Mouse (Mus musculus) ES-Bruce4 (cell line): ENCODE results near the gene Rhoh. TPM values are rescaled to one million over a fixed set of nuclear protein-coding genes. Genes with fewer than 3 reads are reported as not detected.

Experiments
- H3K27ac ChIP-seq: 2 replicates; pipeline ENCODE4 v1.5.1; 2012; ENCODE audit warnings: low read length, inconsistent platforms; ENCODE audit not compliant: insufficient read depth
- H3K27me3 ChIP-seq: 2 replicates; pipeline ENCODE4 v1.6.1; 2012; ENCODE audit warnings: mild to moderate bottlenecking, low read length, inconsistent platforms; ENCODE audit not compliant: control insufficient read depth, poor library complexity, insufficient read depth, severe bottlenecking
- H3K36me3 ChIP-seq: 2 replicates; pipeline ENCODE4 v1.6.1; 2012; ENCODE audit warnings: inconsistent platforms, mild to moderate bottlenecking, low read length, moderate library complexity; ENCODE audit not compliant: control insufficient read depth, poor library complexity, insufficient read depth, severe bottlenecking
- H3K4me1 ChIP-seq: one replicate; pipeline ENCODE4 v1.8.1; 2011; ENCODE audit warnings: low read length; ENCODE audit not compliant: control insufficient read depth, insufficient read depth
- H3K4me3 ChIP-seq: 2 replicates; pipeline ENCODE4 v1.5.1; 2011; ENCODE audit warnings: low read depth, mild to moderate bottlenecking, low read length
- H3K9ac ChIP-seq: 2 replicates; pipeline ENCODE4 v1.6.1; 2012; ENCODE audit warnings: low read depth, mild to moderate bottlenecking, inconsistent platforms; ENCODE audit not compliant: poor library complexity, severe bottlenecking
- H3K9me3 ChIP-seq: replicated peaks from 2 replicates; pipeline ENCODE4 v1.6.1; 2012; ENCODE audit warnings: mild to moderate bottlenecking, low read length, inconsistent platforms; ENCODE audit not compliant: control insufficient read depth, poor library complexity, insufficient read depth, severe bottlenecking
- CTCF ChIP-seq: IDR thresholded peaks from one replicate; pipeline ENCODE4 v1.8.1; 2011; ENCODE audit warnings: low read depth, low read length
- EP300 ChIP-seq: IDR thresholded peaks from 2 replicates; pipeline ENCODE4 v1.6.1; 2011; ENCODE audit warnings: low read depth, low read length; ENCODE audit not compliant: insufficient read depth
- POLR2A ChIP-seq: IDR thresholded peaks from one replicate; pipeline ENCODE4 v1.8.1; 2011; ENCODE audit warnings: low read length; ENCODE audit not compliant: insufficient read depth
- polyA plus RNA-seq: library from polyadenylated mRNA; stranded (reverse); fragments of >200 nt; gene quantifications from 2 replicates; pipeline ENCODE4 v1.2.4, GENCODE M21; 2011; ENCODE audit warnings: low read depth; ENCODE audit not compliant: missing spikeins, insufficient read depth, insufficient read length

The Rhoh gene
- polyA plus RNA-seq, 1 experiment, result 0.12 TPM

DNA sequence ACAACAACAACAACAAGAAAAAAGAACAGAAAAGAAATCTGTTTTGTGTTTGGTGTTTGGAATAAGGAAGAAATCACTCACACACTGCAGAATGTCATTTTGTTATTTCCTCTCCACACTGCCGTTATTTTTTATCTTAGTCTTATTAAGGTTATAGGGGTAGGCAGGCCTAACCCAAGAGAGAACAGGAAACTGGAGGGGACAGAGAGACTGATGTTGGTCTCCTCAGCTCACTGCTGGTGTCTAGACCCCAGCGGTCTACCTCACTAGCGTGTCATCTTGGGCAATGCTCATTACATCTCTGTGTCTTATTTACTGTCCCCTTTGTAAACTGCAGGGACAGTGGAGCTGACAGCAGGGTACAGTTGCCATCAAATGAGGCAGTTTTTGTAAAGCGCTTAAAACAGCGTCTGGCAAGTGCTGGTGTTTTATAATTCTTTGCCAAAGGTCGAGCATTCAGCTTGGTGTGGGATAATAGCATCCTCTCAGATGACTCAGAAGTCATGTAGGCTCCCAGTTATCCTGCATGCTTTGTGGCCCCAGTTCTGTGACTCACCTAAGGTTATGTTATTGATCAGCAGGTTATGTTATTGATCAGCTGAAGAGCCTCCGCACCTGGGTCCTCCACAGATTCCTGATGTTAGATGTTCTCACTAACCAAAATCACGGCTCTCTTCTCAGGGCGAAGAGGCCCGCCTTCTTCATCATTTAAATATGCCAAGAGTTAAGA lies 21.6 kb downstream of the Rhoh start:
- no peaks in the 10 kb centered on the region for H3K27me3 ChIP-seq
- H3K9me3 ChIP-seq, result no peaks in the 10 kb centered on the region
- H3K4me1 ChIP-seq, result no peaks in the 10 kb centered on the region
- H3K9ac ChIP-seq, result no peak overlapping the region
- no peak overlapping the region for H3K27ac ChIP-seq
- no peak overlapping the region for H3K4me3 ChIP-seq
- H3K36me3 ChIP-seq, result no peaks in the 10 kb centered on the region
- TF ChIP-seq POLR2A (no peak), EP300 (no peak), CTCF (no peak)

DNA sequence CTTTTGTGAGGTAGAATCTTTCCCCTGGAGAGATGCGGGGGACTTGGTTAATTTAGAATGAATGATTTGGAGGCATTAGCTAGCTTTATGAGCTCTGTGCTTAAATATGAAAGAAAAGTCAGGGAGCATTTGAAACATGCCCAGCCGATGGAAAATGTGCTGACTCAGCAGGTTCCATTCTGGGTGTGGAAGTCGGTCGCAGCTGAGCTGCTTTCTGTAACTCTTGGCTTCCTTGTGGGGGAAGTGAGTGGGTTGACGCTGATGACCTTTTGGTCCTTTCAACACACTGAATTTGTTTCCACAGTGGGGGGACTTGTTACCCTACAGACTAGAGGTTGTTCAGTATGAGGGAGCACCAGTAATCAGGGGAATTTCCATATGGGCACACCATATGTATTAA lies 22.3 kb downstream of the Rhoh start:
- no peaks in the 10 kb centered on the region for H3K36me3 ChIP-seq
- no peak for TF ChIP-seq EP300
- H3K4me3 ChIP-seq, result no peak overlapping the region
- H3K9ac ChIP-seq, result no peak overlapping the region
- no peaks in the 10 kb centered on the region for H3K27me3 ChIP-seq
- no peak overlapping the region for H3K27ac ChIP-seq
- no peaks in the 10 kb centered on the region for H3K9me3 ChIP-seq
- H3K4me1 ChIP-seq, result no peaks in the 10 kb centered on the region

DNA sequence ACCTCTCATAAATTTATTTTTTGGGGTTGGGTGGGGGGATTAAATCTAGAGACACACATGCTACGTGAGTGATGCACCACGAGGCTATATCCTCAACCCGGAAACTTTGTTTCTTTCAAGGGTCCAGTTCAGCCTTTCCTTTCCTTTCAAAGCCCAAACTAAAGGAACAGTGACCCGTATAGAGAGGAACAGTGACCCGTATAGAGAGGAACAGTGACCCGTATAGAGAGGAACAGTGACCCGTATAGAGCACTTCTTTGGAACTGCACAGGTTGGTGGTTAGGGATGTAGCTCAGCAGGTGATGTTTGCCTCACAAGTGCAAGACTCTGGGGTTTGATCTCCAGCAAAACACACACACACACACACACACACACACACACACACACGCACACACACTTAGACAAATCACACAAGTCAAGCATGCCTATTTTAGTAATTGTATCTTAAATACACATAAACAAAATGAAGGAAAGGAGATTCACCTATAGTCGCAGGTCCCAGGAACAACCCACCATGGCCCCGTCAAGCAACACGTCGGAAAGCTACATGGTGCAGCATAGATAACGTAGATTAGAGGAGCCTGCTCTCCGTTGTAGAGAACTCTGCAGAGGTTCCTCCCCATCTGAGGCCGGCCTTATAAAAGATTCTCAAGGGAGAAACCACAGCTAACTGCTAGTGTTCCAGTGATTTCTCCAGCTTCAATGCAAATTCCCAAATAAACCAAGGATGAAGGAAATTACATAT lies 24.9 kb downstream of the Rhoh start:
- no peak overlapping the region for H3K27ac ChIP-seq
- no peaks in the 10 kb centered on the region for H3K27me3 ChIP-seq
- H3K4me3 ChIP-seq, result no peak overlapping the region
- H3K4me1 ChIP-seq, result no peaks in the 10 kb centered on the region
- H3K36me3 ChIP-seq, result no peaks in the 10 kb centered on the region
- H3K9me3 ChIP-seq, result no peaks in the 10 kb centered on the region
- TF ChIP-seq POLR2A (no peak), EP300 (no peak), CTCF (no peak)
- H3K9ac ChIP-seq, result no peak overlapping the region

DNA sequence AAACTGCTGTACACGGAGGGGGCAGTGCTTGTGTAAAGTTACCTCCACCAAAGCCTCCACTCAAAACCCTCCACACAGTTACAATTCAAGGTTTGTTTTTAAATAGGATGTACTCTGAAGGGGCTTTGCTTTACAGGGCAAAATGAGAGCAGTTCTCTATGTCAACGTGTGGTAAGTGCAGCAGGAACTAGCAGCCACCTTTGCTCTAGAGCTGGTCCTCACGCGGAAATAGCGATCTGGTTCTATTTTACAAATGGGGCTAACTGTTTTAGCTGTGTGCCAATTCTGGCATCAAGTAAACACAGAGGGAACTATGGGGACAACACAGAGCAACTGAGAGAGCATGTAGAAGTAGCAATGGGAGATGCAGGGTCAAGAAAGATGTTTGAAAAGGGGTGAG lies 27.1 kb downstream of the Rhoh start:
- H3K9me3 ChIP-seq, result no peaks in the 10 kb centered on the region
- no peaks in the 10 kb centered on the region for H3K27me3 ChIP-seq
- TF ChIP-seq POLR2A (no peak), CTCF (no peak), EP300 (no peak)
- H3K36me3 ChIP-seq, result no peaks in the 10 kb centered on the region
- H3K4me1 ChIP-seq, result no peaks in the 10 kb centered on the region
- no peak overlapping the region for H3K9ac ChIP-seq
- no peak overlapping the region for H3K27ac ChIP-seq
- no peak overlapping the region for H3K4me3 ChIP-seq

DNA sequence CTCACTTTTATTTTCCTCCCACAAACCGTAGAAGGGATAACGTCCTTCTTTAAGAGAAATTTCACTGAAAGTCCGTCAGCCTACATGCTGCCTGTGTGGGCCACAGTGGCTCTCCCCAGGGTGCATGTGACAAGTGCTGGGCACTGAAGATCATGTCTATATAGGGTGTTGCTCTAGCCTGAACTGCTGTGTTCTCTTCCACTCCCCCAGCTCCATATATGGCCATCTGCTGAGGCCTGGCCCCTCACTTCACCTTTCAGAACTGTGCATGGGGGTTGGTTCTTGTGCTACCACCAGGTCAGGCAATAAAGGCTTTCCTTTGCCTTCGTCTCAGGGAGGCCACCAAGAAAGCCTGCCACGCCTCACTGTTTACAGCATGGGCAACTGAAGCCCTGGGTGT lies 28.0 kb downstream of the Rhoh start:
- H3K27ac ChIP-seq, result no peak overlapping the region
- H3K4me1 ChIP-seq, result no peaks in the 10 kb centered on the region
- no peaks in the 10 kb centered on the region for H3K36me3 ChIP-seq
- no peaks in the 10 kb centered on the region for H3K9me3 ChIP-seq
- TF ChIP-seq POLR2A, result no peak
- H3K27me3 ChIP-seq, result no peaks in the 10 kb centered on the region
- no peak overlapping the region for H3K9ac ChIP-seq
- no peak overlapping the region for H3K4me3 ChIP-seq

DNA sequence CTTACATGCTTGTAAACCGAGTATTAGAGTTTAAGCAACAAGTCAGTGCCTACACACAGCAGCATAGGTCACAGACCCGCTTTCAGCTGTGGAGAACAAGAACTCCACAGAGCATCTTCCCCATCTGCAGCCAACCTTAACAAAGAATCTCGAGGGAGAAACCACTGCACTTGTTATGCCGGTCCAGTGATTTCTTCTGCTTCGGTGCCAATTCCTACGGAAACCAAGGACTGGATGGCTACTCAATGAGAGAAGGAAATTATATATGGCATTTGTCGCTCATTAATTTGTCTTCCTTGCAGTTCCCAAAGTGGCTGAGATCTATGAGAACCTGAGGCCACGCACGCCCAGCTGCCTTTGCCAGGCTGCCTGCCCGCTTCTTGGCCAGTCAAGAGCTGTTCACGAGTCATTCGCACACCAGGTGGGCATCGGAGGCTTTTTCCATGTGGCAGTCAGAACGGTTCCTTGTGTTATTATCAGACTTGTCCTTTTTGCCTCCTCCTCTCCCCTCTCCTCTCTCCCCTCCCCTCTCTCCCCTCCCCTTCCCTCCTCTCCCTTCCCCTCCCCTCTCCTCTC lies 30.3 kb downstream of the Rhoh start:
- H3K4me1 ChIP-seq, result no peaks in the 10 kb centered on the region
- TF ChIP-seq POLR2A, result no peak
- no peak for TF ChIP-seq CTCF
- TF ChIP-seq EP300, result no peak
- H3K27ac ChIP-seq, result no peak overlapping the region
- no peaks in the 10 kb centered on the region for H3K36me3 ChIP-seq
- no peaks in the 10 kb centered on the region for H3K9me3 ChIP-seq
- no peak overlapping the region for H3K4me3 ChIP-seq
- no peaks in the 10 kb centered on the region for H3K27me3 ChIP-seq
- no peak overlapping the region for H3K9ac ChIP-seq
